Mouse (Mus musculus): ENCODE measurements at regions not wholly inside any gene's neighbourhood (a gene's known extent, or its start where the extent isn't known, plus 50 kb on each side); places are given as distances from the start of the nearest gene placed in this dataset.

DNA sequence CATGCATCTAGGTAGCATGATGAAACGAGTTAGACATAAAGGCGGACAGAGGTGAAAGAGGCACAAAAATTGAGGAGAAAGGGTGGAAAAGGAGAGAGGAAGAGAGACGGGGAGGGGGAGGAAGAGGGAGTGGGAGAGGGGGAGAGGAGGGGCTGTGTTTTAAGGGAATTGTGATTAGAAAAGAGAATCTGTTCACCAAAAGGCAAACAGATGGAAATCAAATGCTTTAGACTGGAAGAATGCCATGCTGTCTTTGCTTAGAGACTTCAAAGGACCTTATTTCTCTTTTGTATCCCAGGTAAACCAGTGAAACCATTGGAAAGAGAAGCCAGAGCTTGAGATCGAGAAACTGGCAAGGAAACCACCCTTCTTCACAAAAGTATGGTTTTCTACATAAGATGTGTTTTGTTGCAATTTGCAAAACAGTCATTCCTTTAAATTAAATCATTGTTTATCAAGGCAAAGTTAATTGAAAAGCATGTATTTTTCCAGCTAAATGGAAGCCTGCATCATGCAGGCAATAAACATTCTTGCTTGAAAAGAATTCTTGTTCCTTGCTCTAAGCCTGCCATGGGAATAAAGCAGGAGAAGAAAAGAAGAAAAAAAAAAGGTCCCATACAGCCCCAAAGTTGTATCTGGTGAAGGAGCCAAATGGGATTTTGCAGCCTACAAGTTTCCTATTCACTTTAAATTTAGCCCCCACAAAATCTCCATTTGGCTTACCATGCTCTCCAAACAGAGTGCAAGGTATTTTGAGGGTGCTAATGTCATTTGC is 65.2 kb upstream of the Gmnc start:
- no peaks in the 10 kb centered on the region for H3K27me3 ChIP-seq (ENCODE audit: insufficient read depth, low read length)
- no peaks in the 10 kb centered on the region for H3K4me1 ChIP-seq (ENCODE audit: insufficient read depth, low read length)
- H3K27ac ChIP-seq, result no peak overlapping the region
- WGBS, result 58% methylated on average over 4 of the region's 4 CpGs
- DNase-seq (ENCODE audit: low spot score), result peak; percentile 13
- H3K9me3 ChIP-seq (ENCODE audit: low read length), result no peaks in the 10 kb centered on the region
- no peaks in the 10 kb centered on the region for H3K36me3 ChIP-seq (ENCODE audit: insufficient read depth, low read length)
- H3K4me3 ChIP-seq (ENCODE audit: low read length), result no peak overlapping the region
- no peak for TF ChIP-seq CTCF (IDR thresholded peaks at IDR 0.05; ENCODE audit: low read depth)
- no peak overlapping the region for H3K9ac ChIP-seq (replicated peaks; ENCODE audit: low read length)
- no peak overlapping the region for H3K4me2 ChIP-seq (ENCODE audit: low read depth, low read length)
- no peak for ATAC-seq

DNA sequence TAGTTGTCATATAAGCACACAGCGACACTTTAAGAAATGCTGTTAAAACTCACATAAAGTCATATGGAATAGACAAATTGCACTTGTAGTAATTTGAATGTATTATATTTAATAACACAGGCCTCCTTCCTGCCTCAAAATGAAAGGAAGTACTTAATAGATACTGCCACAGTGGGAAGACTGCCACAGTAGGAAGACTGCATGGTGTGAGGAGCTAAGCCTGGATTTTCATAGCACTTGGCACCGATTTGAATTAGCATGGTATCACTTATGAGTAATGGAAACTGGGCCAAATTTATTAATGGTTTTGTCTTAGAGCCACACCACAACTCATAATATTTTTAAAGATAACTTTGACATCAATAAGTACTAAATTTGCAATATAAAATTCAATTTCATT is 53.0 kb upstream of the Gmnc start:
- DNase-seq (ENCODE audit: low spot score), result peak; percentile 11

More for the DNA sequence above, 53.0 kb upstream of the Gmnc start:
- Histone ChIP-seq H3K4me2 (ENCODE audit: low read depth, low read length) (no peak overlapping the region), H3K36me3 (ENCODE audit: insufficient read depth, low read length) (no peaks in the 10 kb centered on the region), H3K4me3 (ENCODE audit: low read length) (no peak overlapping the region), H3K9me3 (ENCODE audit: low read length) (no peaks in the 10 kb centered on the region), H3K27ac (no peak overlapping the region), H3K9ac (replicated peaks; ENCODE audit: low read length) (no peak overlapping the region), H3K4me1 (ENCODE audit: insufficient read depth, low read length) (no peaks in the 10 kb centered on the region), H3K27me3 (ENCODE audit: insufficient read depth, low read length) (no peaks in the 10 kb centered on the region)
- no peak for ATAC-seq
- 71% methylated on average over 2 of the region's 2 CpGs for WGBS
- TF ChIP-seq CTCF (IDR thresholded peaks at IDR 0.05; ENCODE audit: low read depth), result no peak
